Mouse (Mus musculus): ENCODE measurements at regions not wholly inside any gene's neighbourhood (a gene's known extent, or its start where the extent isn't known, plus 50 kb on each side); places are given as distances from the start of the nearest gene placed in this dataset.

- Histone ChIP-seq H3K27ac (replicated peaks; ENCODE audit: low read depth, low read length) (no peak overlapping the region), H3K4me1 (ENCODE audit: control insufficient read depth, insufficient read depth, insufficient read length, low read length) (no peaks in the 10 kb centered on the region), H3K4me3 (ENCODE audit: insufficient read depth, low read depth, low read length) (no peak overlapping the region)
Observed at GRCm38 (mm10) chr5:120007738-120008137, 108.5 kb upstream of the Rbm19 start.

- H3K27ac ChIP-seq (replicated peaks; ENCODE audit: low read depth, low read length): no peak overlapping the region
- no peak overlapping the region for H3K4me3 ChIP-seq (ENCODE audit: insufficient read depth, low read depth, low read length)
- no peaks in the 10 kb centered on the region for H3K4me1 ChIP-seq (ENCODE audit: control insufficient read depth, insufficient read depth, insufficient read length, low read length)
Observed at GRCm38 (mm10) chr5:120008306-120008705, 108.0 kb upstream of the Rbm19 start.

- Histone ChIP-seq H3K4me3 (ENCODE audit: insufficient read depth, low read depth, low read length) (no peak overlapping the region), H3K4me1 (ENCODE audit: control insufficient read depth, insufficient read depth, insufficient read length, low read length) (no peaks in the 10 kb centered on the region), H3K27ac (replicated peaks; ENCODE audit: low read depth, low read length) (no peak overlapping the region)
Observed at GRCm38 (mm10) chr5:120015417-120015816, 100.8 kb upstream of the Rbm19 start.

- Histone ChIP-seq H3K4me3 (ENCODE audit: insufficient read depth, low read depth, low read length) (no peak overlapping the region), H3K27ac (replicated peaks; ENCODE audit: low read depth, low read length) (no peak overlapping the region), H3K4me1 (ENCODE audit: control insufficient read depth, insufficient read depth, insufficient read length, low read length) (no peaks in the 10 kb centered on the region)
Observed at GRCm38 (mm10) chr5:120018126-120018525, 98.1 kb upstream of the Rbm19 start.

GRCm38 (mm10) chr5:120020748-120021147, 95.5 kb upstream of the Rbm19 start:
- Histone ChIP-seq H3K27ac (replicated peaks; ENCODE audit: low read depth, low read length) (no peak overlapping the region), H3K4me3 (ENCODE audit: insufficient read depth, low read depth, low read length) (no peak overlapping the region), H3K4me1 (ENCODE audit: control insufficient read depth, insufficient read depth, insufficient read length, low read length) (no peaks in the 10 kb centered on the region)

- H3K4me3 ChIP-seq (ENCODE audit: insufficient read depth, low read depth, low read length): no peak overlapping the region
- no peak overlapping the region for H3K27ac ChIP-seq (replicated peaks; ENCODE audit: low read depth, low read length)
- no peaks in the 10 kb centered on the region for H3K4me1 ChIP-seq (ENCODE audit: control insufficient read depth, insufficient read depth, insufficient read length, low read length)
Observed at GRCm38 (mm10) chr5:120022276-120022675, 94.0 kb upstream of the Rbm19 start.

GRCm38 (mm10) chr5:120024071-120024470, 92.2 kb upstream of the Rbm19 start:
- Histone ChIP-seq H3K4me3 (ENCODE audit: insufficient read depth, low read depth, low read length) (no peak overlapping the region), H3K4me1 (ENCODE audit: control insufficient read depth, insufficient read depth, insufficient read length, low read length) (no peaks in the 10 kb centered on the region), H3K27ac (replicated peaks; ENCODE audit: low read depth, low read length) (no peak overlapping the region)

GRCm38 (mm10) chr5:120025212-120025611, 91.1 kb upstream of the Rbm19 start:
- H3K4me1 ChIP-seq (ENCODE audit: control insufficient read depth, insufficient read depth, insufficient read length, low read length): no peaks in the 10 kb centered on the region
- no peak overlapping the region for H3K27ac ChIP-seq (replicated peaks; ENCODE audit: low read depth, low read length)
- no peak overlapping the region for H3K4me3 ChIP-seq (ENCODE audit: insufficient read depth, low read depth, low read length)

- H3K27ac ChIP-seq (replicated peaks; ENCODE audit: low read depth, low read length): no peak overlapping the region
- no peak overlapping the region for H3K4me3 ChIP-seq (ENCODE audit: insufficient read depth, low read depth, low read length)
- no peaks in the 10 kb centered on the region for H3K4me1 ChIP-seq (ENCODE audit: control insufficient read depth, insufficient read depth, insufficient read length, low read length)
Observed at GRCm38 (mm10) chr5:120030904-120031303, 85.4 kb upstream of the Rbm19 start.

GRCm38 (mm10) chr5:120031614-120032013, 84.7 kb upstream of the Rbm19 start:
- Histone ChIP-seq H3K4me3 (ENCODE audit: insufficient read depth, low read depth, low read length) (no peak overlapping the region), H3K27ac (replicated peaks; ENCODE audit: low read depth, low read length) (no peak overlapping the region), H3K4me1 (ENCODE audit: control insufficient read depth, insufficient read depth, insufficient read length, low read length) (no peaks in the 10 kb centered on the region)

GRCm38 (mm10) chr5:120034499-120035077, 81.7 kb upstream of the Rbm19 start:
- no peak overlapping the region for H3K27ac ChIP-seq (replicated peaks; ENCODE audit: low read depth, low read length)
- H3K4me3 ChIP-seq (ENCODE audit: insufficient read depth, low read depth, low read length): no peak overlapping the region
- H3K4me1 ChIP-seq (ENCODE audit: control insufficient read depth, insufficient read depth, insufficient read length, low read length): no peaks in the 10 kb centered on the region

GRCm38 (mm10) chr5:120035251-120035650, 81.0 kb upstream of the Rbm19 start:
- Histone ChIP-seq H3K4me1 (ENCODE audit: control insufficient read depth, insufficient read depth, insufficient read length, low read length) (no peaks in the 10 kb centered on the region), H3K4me3 (ENCODE audit: insufficient read depth, low read depth, low read length) (no peak overlapping the region), H3K27ac (replicated peaks; ENCODE audit: low read depth, low read length) (no peak overlapping the region)

- no peaks in the 10 kb centered on the region for H3K4me1 ChIP-seq (ENCODE audit: control insufficient read depth, insufficient read depth, insufficient read length, low read length)
- H3K27ac ChIP-seq (replicated peaks; ENCODE audit: low read depth, low read length): no peak overlapping the region
- H3K4me3 ChIP-seq (ENCODE audit: insufficient read depth, low read depth, low read length): no peak overlapping the region
Observed at GRCm38 (mm10) chr5:120037806-120038205, 78.5 kb upstream of the Rbm19 start.

GRCm38 (mm10) chr5:120043786-120044185, 72.5 kb upstream of the Rbm19 start:
- H3K27ac ChIP-seq (replicated peaks; ENCODE audit: low read depth, low read length): no peak overlapping the region
- H3K4me3 ChIP-seq (ENCODE audit: insufficient read depth, low read depth, low read length): no peak overlapping the region
- no peaks in the 10 kb centered on the region for H3K4me1 ChIP-seq (ENCODE audit: control insufficient read depth, insufficient read depth, insufficient read length, low read length)

- Histone ChIP-seq H3K4me3 (ENCODE audit: insufficient read depth, low read depth, low read length) (no peak overlapping the region), H3K27ac (replicated peaks; ENCODE audit: low read depth, low read length) (no peak overlapping the region), H3K4me1 (ENCODE audit: control insufficient read depth, insufficient read depth, insufficient read length, low read length) (no peaks in the 10 kb centered on the region)
Observed at GRCm38 (mm10) chr5:120049063-120049781, 67.0 kb upstream of the Rbm19 start.

GRCm38 (mm10) chr5:120050728-120051436, 65.4 kb upstream of the Rbm19 start:
- Histone ChIP-seq H3K4me3 (ENCODE audit: insufficient read depth, low read depth, low read length) (no peak overlapping the region), H3K4me1 (ENCODE audit: control insufficient read depth, insufficient read depth, insufficient read length, low read length) (no peaks in the 10 kb centered on the region), H3K27ac (replicated peaks; ENCODE audit: low read depth, low read length) (no peak overlapping the region)

Data from brown adipose tissue, adult 24 weeks (tissue).